Mouse (Mus musculus): ENCODE measurements around the gene B4gat1.

DNA sequence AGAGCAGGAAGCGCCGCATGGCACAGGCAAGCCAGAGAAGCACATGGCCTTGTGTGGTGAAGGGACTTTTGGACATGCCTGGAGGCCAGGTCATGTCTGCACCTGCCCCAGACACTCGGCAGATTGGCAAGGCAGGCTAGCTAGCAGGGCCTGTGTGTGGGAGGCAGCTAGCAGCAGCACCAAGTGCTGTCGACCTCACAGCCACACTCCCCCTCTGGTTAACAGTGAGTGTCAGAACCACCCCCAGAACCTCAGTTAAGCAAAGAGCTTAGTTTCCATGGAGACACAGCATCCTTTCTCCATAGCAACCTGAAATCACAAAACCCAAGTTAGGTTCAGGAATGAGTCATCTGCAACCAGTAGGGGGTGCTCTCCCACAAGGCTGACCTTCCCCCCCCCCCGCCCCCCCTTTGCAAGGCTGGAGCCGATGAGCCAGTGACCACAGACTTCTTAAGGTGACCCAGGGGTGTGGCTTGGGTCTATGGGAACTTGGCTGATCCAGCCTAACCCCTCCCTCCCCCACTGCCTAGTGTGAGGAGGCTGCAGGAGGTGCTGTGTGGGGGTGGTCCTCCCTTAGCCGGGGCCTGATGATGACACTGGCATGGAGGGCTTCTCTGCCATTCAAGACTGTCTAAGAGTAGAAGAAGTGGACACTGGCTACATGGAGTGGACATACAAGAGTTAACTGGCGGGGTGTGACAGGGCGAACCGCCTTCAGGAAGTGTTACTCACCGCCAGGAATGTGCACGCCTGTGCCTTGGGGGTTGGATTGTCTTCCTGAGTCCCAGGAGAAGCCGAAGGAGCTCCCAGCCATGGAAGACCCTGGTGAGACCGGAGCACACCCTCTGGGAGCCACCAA is 11.7 kb downstream of the B4gat1 start, which contains the start of gene Rin1:
- TF ChIP-seq CTCF (IDR thresholded peaks at IDR 0.05; ENCODE audit: extremely low read depth, insufficient read depth, insufficient read length, insufficient replicate concordance) (no peak), POLR2A (IDR thresholded peaks at IDR 0.05; ENCODE audit: low read depth, low read length) (no peak)
